Mouse (Mus musculus) ES-Bruce4 (cell line): ENCODE measurements around the gene Ptprj.

ENCODE experiments used
- CTCF ChIP-seq: IDR thresholded peaks from one replicate; pipeline ENCODE4 v1.8.1; 2011; ENCODE audit warnings: low read depth, low read length
- POLR2A ChIP-seq: IDR thresholded peaks from one replicate; pipeline ENCODE4 v1.8.1; 2011; ENCODE audit warnings: low read length; ENCODE audit not compliant: insufficient read depth

GRCm38 (mm10) chr2:90518296-90518695, 62.2 kb downstream of the Ptprj start:
- TF ChIP-seq CTCF (no peak), POLR2A (no peak)
